Mouse (Mus musculus): ENCODE measurements at regions not wholly inside any gene's neighbourhood (a gene's known extent, or its start where the extent isn't known, plus 50 kb on each side); places are given as distances from the start of the nearest gene placed in this dataset.

DNA sequence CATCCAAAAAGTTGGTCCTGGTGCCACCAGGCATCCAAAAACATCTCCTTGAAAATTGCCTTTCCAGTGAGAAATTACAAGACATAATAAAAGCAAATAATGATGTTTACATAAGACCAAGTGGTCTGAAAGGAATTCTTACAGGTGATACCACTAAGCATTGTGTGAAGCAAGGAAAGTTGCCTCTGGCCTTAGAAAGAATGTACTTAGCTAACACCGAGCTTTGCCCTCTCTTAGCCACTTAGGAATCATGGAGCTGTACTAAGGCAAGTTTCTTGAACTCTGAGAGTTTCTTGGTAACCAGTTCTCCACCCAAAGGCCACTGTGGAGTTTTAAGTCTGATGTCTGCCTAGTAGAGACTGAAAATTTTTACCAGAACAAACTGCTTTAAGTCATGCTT lies 359.4 kb upstream of the Cdh11 start:
- DNase-seq, result no peak

DNA sequence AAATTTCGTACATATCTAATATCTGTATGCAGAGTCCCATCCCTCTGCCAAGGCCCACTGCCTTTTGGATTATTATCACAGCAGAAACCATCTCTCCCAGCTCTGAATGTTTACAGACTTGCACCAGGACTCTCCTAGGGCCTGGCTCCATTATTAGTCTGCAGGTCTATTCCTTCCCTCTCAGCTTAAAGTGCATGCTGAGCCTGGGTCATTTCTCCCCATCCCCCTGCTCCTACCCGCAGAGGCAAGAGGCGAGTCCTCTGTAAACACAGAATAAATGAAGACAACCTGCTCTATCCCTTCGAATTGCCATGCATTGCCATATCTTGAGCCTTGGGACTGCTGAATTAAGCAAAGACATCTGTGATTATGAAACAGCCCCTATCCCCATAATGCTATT lies 362.6 kb upstream of the Cdh11 start:
- DNase-seq, result no peak

DNA sequence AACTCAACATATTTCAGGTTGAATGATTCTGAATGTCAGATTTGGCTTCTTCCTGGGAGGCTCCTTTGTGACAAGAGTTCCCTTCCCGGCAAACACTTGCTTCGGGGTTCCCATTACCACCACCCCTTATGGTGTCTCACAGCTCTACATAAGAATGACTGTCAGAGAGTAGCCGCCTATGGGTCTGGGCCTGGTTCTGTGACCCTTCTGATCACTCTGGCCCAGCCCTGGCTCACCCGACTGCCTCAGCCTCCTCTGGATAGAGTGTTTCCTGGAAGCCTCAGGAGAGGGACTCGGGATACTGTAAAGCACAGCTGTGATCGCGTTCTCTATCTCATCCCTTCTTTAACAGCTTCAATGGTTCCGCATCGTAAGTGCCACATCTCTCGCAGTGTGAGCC lies 363.0 kb upstream of the Cdh11 start:
- DNase-seq, result no peak

DNA sequence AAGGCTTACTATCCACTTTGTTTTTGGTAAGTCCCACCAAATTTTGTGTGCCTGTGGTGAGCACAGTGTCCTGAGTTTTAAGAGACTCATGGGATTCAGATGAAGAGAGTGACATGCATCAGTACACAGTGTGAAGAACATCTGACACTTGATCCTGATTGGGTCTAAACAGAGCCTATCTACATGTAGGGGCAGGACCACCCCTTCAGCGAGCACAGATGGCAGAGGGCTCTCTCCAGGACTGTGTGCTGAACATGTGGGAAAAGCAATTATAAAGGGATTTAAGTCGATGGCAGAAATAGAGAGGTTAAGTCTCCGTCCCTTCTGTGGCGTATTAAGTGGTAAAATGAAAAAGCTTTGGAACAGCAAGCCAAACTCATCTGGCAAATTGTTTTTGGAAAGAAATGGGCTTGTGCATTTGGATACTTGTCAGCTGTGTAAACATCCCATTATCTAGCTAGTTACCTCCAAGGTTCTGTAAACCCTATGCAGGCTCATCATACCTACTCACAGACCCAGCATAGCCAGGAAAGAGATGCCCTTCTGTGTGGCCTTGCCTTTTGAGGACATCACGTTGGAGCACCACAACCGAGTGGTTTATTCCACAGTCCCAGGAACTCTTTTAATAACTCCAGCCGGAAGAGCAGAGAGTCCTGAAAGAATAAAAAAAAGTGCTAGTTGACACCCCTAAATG lies 381.3 kb upstream of the Cdh11 start:
- no peak for DNase-seq

GRCm38 (mm10) chr8:103173313-103173712 lies 387.9 kb upstream of the Cdh11 start:
- no peak for DNase-seq

GRCm38 (mm10) chr8:103173803-103174429 lies 388.5 kb upstream of the Cdh11 start:
- no peak for DNase-seq

GRCm38 (mm10) chr8:103180661-103181060 lies 395.2 kb upstream of the Cdh11 start:
- DNase-seq, result no peak

GRCm38 (mm10) chr8:103188720-103189498 lies 403.5 kb upstream of the Cdh11 start:
- no peak for DNase-seq

DNA sequence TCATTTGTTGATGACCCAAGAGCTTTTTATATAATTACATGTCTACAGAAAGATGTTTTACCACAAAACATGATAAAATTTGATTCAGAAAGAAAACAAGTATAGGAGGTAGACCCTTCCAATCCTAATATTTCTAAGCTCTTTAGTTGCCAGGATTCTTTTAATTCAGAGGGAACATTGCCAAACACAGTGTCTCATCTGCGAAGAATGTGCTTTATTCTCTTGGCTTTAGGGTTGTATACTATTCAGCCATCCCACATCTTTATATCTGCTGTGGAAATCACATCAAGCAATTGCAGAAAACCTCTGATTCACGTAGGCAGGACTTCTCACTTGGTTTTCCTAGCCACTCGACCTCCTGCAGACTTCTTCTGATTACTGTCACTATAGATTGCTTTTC lies 412.8 kb upstream of the Cdh11 start:
- DNase-seq, result no peak

DNA sequence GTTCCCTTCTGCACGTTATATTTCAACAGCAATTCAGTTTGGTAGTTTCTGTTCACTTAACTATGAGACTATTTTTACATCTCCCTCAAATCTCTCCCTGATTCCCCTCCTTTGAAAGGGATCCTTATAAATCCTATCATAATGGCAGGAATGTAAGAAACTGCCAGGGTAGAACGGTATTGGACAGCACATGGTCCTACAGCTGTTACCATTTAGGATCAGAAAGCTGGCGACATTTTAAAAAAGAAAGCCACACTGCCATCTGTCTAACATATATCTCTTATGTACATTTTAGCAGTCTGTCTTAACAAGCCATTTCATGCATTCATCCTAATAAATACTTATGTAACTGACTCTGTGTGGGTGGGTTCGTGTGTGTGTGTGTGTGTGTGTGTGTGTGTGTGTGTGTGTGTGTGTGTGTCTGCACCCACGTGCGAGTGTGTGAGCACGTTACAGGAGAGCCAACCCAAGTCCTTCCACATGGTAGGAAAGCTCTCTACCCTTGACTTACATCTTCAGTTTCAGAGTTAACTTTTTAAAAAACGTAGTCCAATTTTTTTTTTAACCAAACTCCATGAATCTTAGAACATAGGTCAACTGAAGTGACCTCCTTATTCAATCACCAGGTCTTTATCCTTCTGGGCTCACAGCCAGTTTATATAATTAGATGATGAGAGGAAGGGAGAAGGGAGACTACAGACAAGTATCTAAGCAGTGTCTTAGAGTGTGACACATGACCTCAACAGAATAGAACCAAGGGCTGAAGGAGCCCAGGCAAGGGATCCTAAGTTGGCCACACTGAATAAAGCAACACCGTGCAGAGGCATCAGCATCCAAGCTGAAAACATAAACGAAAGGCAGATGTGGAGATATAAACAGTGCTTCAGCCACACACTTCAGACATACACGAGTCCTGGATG lies 414.5 kb upstream of the Cdh11 start:
- DNase-seq, result no peak

- DNase-seq, result no peak
These were observed 418.3 kb upstream of the Cdh11 start for GRCm38 (mm10) chr8:103203710-103204109.

DNA sequence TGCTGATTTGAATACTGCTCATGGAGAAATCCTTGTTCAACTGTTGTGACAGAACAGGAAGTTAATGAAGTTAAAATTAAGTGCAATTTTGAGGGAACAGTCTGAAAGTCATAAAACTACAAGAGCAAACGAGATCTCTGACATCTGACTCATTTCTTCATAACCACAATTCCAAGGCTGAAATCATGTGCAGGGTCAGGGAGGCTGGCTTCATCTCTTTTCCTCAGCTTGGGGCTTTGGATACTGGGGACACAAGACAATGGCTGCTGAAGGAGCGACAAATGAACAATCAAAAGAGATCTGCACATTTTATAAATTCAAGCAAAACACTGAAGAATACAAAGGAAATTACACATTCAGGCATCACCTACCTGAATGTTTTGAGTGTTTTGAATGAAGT lies 429.2 kb upstream of the Cdh11 start:
- DNase-seq, result no peak

DNA sequence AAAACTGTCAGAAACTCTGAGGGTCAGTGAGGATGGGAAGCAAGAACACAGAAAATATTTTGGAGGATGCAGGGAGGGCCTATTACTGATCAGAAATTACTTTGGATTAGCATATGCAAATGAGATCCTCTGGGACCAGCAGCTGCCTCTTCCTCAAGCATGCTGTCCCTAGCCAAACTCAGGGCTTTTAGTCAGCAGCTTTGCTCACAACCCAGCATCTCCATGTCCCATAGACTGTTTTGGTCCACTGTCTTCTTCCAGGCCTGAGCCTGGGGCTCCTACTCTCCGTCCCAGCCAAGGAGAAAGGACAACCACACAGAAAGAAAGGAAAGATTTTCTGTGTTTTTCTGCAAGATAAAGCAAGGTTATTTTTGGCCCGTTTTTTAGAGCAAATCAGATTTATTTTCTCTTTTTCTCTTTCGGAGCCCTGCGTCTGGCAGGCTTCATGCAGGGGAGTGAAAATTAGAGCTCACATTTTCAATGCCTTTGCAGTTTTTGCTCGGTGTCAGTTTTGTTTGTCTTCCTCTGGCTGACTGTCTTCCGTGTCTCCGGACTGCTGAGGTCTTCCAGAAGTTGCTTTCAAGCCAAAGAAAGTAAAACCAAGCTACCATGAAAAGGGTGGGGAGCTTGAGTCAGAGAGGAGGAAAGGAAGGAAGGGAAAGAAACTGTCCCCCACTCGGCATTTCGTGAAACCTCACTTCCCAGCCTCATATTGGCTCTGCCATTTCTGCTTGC lies 445.5 kb upstream of the Cdh11 start:
- peak; percentile 4 for DNase-seq

- DNase-seq, result no peak
These were observed 448.9 kb upstream of the Cdh11 start for GRCm38 (mm10) chr8:103234374-103234773.

GRCm38 (mm10) chr8:103235614-103236013 lies 450.2 kb upstream of the Cdh11 start:
- no peak for DNase-seq

GRCm38 (mm10) chr8:103238456-103238970 lies 453.1 kb upstream of the Cdh11 start:
- no peak for DNase-seq

GRCm38 (mm10) chr8:103244169-103244568 lies 458.7 kb upstream of the Cdh11 start:
- DNase-seq, result no peak

GRCm38 (mm10) chr8:103244658-103245057 lies 459.2 kb upstream of the Cdh11 start:
- no peak for DNase-seq

DNA sequence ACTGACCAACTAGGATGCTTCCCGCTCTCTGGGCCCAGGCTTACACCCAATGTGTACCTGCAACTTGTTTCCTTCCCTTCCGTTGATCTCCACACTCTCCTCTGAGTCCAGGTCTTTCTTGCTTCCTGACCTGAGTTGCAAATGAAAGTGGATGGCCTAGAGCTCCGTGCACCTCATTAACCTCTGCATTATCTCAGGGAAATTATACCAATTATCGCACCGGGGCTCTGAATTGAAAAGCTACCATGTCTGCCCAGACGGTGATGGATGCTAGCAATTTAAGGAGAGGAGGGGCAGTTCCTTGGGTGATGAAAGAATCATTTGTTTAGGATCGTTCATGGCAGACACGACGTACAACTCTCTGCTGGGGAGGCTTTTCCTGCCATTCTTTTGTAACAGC lies 460.4 kb upstream of the Cdh11 start:
- DNase-seq, result no peak

- DNase-seq, result no peak
These were observed 475.8 kb upstream of the Cdh11 start for GRCm38 (mm10) chr8:103261236-103261635.

DNA sequence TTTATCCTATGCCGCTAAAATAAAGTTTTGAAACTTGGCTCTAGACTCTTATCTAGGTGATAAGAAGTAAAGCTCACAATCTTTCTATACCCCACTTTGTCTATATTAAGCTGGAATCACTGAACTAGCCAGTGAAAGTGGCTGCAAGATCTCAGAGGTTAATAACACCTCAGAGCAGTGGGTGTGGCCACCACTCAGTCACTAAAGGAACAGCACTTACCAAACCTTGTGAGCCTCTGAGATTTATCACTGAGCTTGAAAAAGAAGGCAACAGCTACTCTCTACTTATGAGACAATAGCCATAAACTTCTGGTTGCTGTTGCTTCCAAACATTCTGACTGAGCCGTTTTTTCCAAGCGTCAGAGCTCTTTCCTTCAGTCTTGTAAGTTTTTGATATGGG lies 484.6 kb upstream of the Cdh11 start:
- DNase-seq, result no peak

Measured in layer of hippocampus, adult 9-11 months (tissue).